Mouse (Mus musculus): ENCODE data around the gene Rtp1.

The Rtp1 gene

GRCm38 (mm10) chr16:23428647-23429319 is at the start of gene Rtp1:
Rtp1 (plus strand) TSS chr16:23429133.
- ATAC-seq (ENCODE audit: insufficient number of reproducible peaks, low FRiP score, low TSS enrichment): peak; percentile 45; the same call in 1 of the 2 replicates

GRCm38 (mm10) chr16:23379536-23380230 is 49.2 kb upstream of the Rtp1 start:
- no peak for ATAC-seq (ENCODE audit: insufficient number of reproducible peaks, low FRiP score, low TSS enrichment)

- ATAC-seq (ENCODE audit: insufficient number of reproducible peaks, low FRiP score, low TSS enrichment): no peak
These were observed 44.6 kb upstream of the Rtp1 start for GRCm38 (mm10) chr16:23384304-23384703.

DNA sequence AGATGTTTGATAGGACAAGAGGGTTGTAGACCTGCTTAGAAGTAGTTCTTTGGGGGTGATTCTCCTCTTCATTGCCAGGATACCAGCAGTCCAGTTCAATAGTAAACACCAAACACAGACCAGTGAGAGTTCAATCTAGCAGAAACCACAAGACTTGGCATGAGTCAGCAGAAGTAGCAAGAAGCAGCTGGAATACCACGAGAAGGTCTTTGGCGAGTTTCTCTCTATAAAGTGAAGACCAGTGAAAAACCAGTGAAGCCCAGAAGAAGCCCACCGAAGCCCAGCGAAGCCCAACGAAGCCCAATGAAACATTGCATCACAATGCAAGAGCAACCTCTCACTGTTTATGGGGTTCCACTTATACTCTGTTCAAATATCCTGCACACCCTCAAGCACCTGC is 31.0 kb upstream of the Rtp1 start:
- ATAC-seq (ENCODE audit: insufficient number of reproducible peaks, low FRiP score, low TSS enrichment): no peak

DNA sequence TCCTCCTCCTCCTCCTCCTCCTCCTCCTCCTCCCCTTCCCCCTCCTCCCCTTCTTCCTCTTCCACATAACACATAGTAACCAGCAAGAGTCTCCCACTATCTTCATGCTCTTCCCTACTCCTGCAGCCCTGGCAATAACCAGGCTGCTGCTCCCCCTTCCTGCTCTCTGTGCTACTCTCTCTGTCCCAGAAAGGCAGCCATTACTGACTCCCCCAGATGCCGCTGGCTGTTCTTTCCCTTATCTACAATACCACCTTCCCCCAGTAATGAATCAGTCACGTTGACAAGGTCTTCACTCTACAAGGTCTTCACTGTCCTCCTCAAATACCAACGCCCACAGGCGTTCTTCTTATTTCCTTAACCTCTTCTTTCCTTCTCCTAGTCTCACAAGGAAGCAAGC is 27.5 kb upstream of the Rtp1 start:
- no peak for ATAC-seq (ENCODE audit: insufficient number of reproducible peaks, low FRiP score, low TSS enrichment)

- ATAC-seq (ENCODE audit: insufficient number of reproducible peaks, low FRiP score, low TSS enrichment): no peak
These were observed 27.0 kb upstream of the Rtp1 start for GRCm38 (mm10) chr16:23401959-23402358.

DNA sequence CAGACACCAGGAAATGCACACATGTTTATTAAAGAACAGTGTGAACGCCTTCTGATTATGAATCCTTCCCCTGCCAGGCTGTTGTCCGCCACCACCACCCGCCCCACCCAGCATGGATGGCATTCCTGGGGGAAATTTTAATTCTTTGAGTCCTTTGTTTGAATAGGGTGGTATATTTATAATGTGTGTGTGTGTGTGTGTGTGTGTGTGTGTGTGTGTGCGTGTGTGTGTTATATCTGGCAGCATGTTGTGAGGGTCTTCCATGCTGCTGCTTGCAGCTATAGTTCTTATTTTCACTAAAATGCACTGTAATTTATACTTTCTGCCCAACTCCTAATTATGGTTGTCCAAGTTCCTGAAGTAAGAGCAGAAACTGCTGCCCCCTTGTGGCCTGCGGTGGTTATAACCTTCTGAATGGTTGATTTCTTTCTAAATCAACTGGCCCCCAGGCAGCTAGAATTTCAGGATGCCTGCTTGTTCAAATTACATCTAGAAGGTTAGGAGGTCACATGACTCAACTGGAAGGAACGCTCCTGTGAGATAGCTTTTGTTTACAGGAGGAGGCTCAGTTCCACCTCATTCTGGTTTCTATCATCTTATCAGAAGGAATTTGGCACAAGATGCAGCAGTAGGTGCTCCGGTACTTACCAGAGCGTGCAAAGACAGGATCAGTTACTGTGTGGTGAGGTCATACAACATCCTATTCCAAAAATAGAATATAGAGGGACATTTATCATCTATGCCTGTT is 25.8 kb upstream of the Rtp1 start:
- no peak for ATAC-seq (ENCODE audit: insufficient number of reproducible peaks, low FRiP score, low TSS enrichment)

GRCm38 (mm10) chr16:23412930-23413329 is 16.0 kb upstream of the Rtp1 start:
- no peak for ATAC-seq (ENCODE audit: insufficient number of reproducible peaks, low FRiP score, low TSS enrichment)

DNA sequence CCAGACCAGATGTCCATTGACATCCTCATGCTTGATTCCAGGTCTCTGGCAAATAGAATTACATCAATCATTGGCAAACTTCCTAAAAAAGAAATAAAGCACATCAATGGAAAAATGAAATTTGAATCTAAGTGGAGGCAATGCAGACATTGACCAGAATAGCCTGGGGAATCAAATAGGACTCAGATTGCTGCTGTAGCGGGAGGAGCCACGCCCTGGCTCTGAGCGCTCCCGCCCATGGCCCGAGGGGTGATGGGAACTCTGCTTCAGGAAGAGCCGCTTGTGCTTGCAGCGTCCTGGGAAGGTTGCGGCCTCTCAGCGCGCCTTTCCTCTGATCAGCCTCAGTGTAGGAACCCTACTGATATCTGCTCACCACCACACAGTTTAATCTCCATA is 12.7 kb upstream of the Rtp1 start:
- ATAC-seq (ENCODE audit: insufficient number of reproducible peaks, low FRiP score, low TSS enrichment): no peak

GRCm38 (mm10) chr16:23416657-23417293 is 12.2 kb upstream of the Rtp1 start:
- no peak for ATAC-seq (ENCODE audit: insufficient number of reproducible peaks, low FRiP score, low TSS enrichment)

DNA sequence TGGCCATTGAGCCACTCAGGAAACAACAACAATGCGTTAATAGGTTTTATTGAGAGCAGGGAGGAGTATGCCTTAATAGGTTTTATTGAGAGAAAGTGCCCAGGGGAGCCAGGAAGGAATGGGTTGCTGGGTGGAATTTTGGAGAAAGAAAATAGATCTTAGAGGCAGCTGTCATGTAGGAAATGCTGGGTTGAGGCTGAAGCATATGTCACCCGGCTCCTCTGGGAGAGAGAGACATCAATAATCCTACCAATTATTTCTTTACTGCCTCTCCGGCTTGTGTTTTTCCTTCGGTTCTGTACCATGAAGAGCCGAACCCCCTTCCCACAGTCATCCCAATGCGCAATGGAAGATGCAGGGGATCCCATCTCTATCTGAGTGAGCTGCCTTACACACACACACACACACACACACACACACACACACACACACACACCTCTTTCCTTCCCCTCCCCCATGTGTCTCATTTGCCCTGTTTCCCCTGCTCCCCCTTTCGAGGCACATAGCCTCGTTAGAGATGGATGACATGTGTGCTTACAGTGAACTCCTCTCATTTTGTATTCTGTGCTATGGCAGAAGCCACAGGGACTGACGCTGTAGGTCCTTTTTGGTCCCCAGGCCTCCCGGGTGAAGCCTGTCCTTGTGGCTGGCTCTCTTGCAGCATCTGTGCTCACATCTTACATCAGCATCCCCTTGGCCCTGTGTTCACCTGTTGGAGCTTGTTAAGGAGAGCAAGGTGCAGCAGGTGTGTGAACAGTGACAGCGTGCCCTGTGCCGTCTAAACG is 11.3 kb upstream of the Rtp1 start:
- ATAC-seq (ENCODE audit: insufficient number of reproducible peaks, low FRiP score, low TSS enrichment): no peak

GRCm38 (mm10) chr16:23419565-23420085 is 9.3 kb upstream of the Rtp1 start:
- ATAC-seq (ENCODE audit: insufficient number of reproducible peaks, low FRiP score, low TSS enrichment): no peak

DNA sequence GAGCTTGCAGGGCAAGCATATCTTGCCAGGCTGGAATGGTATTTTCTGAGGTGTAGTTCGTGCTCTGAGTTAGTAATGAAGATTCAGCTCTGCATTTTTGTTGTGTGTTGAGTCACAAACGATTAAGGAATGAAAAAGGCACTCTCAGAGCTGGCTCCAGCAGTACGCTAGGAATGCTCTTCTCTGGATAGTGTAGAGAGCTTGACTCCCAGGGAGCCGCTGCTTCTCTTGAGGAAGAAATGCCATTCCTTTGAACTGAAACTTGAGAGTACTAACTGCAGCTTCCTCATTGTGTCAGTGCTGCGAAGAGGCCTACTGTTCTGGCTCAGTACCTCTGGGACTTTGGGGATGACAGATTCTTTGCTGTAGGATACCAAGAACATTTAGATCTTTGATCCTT is 5.1 kb upstream of the Rtp1 start:
- ATAC-seq (ENCODE audit: insufficient number of reproducible peaks, low FRiP score, low TSS enrichment): no peak

DNA sequence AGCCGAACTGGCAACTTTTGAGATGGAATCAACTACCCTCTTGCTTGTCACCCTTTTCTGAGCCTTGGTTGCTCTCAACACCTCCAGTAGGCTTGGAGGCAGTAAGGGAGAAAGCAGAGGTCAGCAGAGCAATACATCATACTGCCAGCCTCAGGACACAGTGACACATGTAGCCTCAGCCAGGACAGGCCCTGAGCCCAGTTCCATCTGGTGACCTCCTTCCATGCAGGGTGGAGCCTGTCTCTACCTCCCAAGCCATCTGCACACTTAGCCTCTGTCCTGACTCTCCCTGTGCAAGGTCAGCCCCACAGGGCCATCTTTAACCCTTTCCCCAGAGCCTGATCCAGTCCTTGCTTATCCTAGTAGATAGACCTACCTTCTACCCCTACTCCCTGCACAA is 1.2 kb upstream of the Rtp1 start:
- peak; percentile 59; the same call in 1 of the 2 replicates for ATAC-seq (ENCODE audit: insufficient number of reproducible peaks, low FRiP score, low TSS enrichment)

DNA sequence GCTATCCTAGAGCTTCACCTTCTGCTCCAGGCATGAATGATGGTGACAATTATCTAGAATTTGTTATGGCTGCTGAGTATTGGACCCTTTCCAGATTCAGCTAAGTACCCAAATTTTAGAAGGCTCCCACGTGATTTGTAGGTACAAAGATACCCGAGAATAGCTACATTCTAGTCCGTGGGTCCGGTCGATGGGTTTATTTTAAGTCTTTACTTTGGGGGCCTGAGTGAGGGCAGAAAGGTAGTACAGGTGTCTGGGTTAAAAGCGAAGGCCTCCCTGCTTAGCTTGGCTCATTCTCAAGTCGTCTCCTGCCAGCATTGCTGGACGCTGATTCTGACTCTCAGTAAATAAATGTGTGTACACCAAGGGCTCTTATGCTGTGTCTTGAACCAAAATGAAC is 1.1 kb downstream of the Rtp1 start:
- peak; percentile 29; the same call in 1 of the 2 replicates for ATAC-seq (ENCODE audit: insufficient number of reproducible peaks, low FRiP score, low TSS enrichment)

- no peak for ATAC-seq (ENCODE audit: insufficient number of reproducible peaks, low FRiP score, low TSS enrichment)
These were observed 8.7 kb downstream of the Rtp1 start for GRCm38 (mm10) chr16:23437404-23438166.

- ATAC-seq (ENCODE audit: insufficient number of reproducible peaks, low FRiP score, low TSS enrichment): no peak
These were observed 15.3 kb downstream of the Rtp1 start for GRCm38 (mm10) chr16:23444231-23444630.

GRCm38 (mm10) chr16:23449946-23450345 is 21.0 kb downstream of the Rtp1 start:
- ATAC-seq (ENCODE audit: insufficient number of reproducible peaks, low FRiP score, low TSS enrichment): no peak

- no peak for ATAC-seq (ENCODE audit: insufficient number of reproducible peaks, low FRiP score, low TSS enrichment)
These were observed 21.9 kb downstream of the Rtp1 start for GRCm38 (mm10) chr16:23450816-23451215.

Data from cerebellum, adult (tissue).